Mouse (Mus musculus) heart, embryonic 15.5 days (tissue): ENCODE data around the gene Efcab6. TPM values are rescaled to one million over a fixed set of nuclear protein-coding genes. Genes with fewer than 3 reads are reported as not detected.

Source experiments
- ATAC-seq: fragments of 200-750 bp; cut with Nextera tagmentation; replicated peaks from 2 replicates; pipeline ENCODE4 v1.8.0; 2017; ENCODE audit warnings: low read depth, moderate TSS enrichment; ENCODE audit not compliant: insufficient number of reproducible peaks, insufficient read depth, low FRiP score
- H3K27ac ChIP-seq: fragments of 300-500 bp; sonication (generic); 2 replicates; pipeline ENCODE4 v1.5.1; 2015; ENCODE audit warnings: mild to moderate bottlenecking, inconsistent platforms
- H3K27me3 ChIP-seq: fragments of 300-500 bp; sonication (generic); 2 replicates; pipeline ENCODE4 v1.6.1; 2015; ENCODE audit warnings: inconsistent platforms
- H3K36me3 ChIP-seq: fragments of 300-500 bp; sonication (generic); 2 replicates; pipeline ENCODE4 v1.6.1; 2015; ENCODE audit warnings: mild to moderate bottlenecking, inconsistent platforms
- H3K4me1 ChIP-seq: fragments of 300-500 bp; sonication (generic); replicated peaks from 2 replicates; pipeline ENCODE4 v1.6.1; 2015; ENCODE audit warnings: inconsistent platforms
- H3K4me2 ChIP-seq: fragments of 300-500 bp; sonication (generic); 2 replicates; pipeline ENCODE4 v1.6.1; 2015; ENCODE audit warnings: inconsistent platforms, mild to moderate bottlenecking, moderate library complexity
- H3K4me3 ChIP-seq: fragments of 300-500 bp; sonication (generic); 2 replicates; pipeline ENCODE4 v1.5.1; 2015; ENCODE audit warnings: mild to moderate bottlenecking, inconsistent platforms
- H3K9ac ChIP-seq: fragments of 300-500 bp; sonication (generic); 2 replicates; pipeline ENCODE4 v1.6.1; 2015; ENCODE audit warnings: mild to moderate bottlenecking, inconsistent platforms
- H3K9me3 ChIP-seq: fragments of 300-500 bp; sonication (generic); replicated peaks from 2 replicates; pipeline ENCODE4 v1.6.1; 2016; ENCODE audit warnings: inconsistent platforms
- WGBS: fragments of 180-500 bp; shearing (Covaris S2); methylation state at CpG from one replicate; pipeline ENCODE4 v1.1.7; 2015; ENCODE audit warnings: mixed read lengths; 5-methylcytosine and 5-hydroxymethylcytosine counted together
- polyA plus RNA-seq: library from polyadenylated mRNA; unstranded; fragments of >200 nt; fragmentation: Nextera tagmentation; extraction: Ambion mirVana; gene quantifications from 2 replicates; pipeline ENCODE4 v1.2.1, GENCODE M21; 2015

The Efcab6 gene
- polyA plus RNA-seq, 1 experiment from 2014 or later = 0.24 TPM

DNA sequence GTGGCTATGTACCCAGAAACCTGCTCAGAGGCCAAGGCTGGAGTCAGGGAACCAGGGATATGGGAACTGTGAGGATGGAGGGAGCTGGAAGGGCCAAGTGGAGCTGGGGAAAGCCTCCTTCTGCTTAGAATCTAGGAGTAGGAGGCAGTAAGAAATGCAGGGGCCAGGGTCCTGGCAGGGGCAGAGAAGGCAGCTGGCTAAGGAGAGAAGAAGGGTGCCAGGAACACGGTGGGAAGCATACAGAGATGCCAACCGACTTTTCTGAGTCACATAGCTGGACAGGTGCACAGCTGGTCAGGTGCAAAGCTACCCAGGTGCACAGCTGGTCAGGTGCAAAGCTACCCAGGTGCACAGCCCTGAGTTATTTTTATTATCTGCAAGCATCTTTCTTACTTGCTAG lies 187.3 kb downstream of the Efcab6 start:
- Histone ChIP-seq H3K9me3 (no peaks in the 10 kb centered on the region), H3K27me3 (no peaks in the 10 kb centered on the region), H3K36me3 (no peaks in the 10 kb centered on the region), H3K4me2 (no peak overlapping the region), H3K4me3 (no peak overlapping the region), H3K9ac (no peak overlapping the region), H3K4me1 (no peaks in the 10 kb centered on the region), H3K27ac (no peak overlapping the region)
- no peak for ATAC-seq
- WGBS = 78% methylated on average over 2 of the region's 2 CpGs

GRCm38 (mm10) chr15:83877155-83877866 lies 187.9 kb downstream of the Efcab6 start:
- Histone ChIP-seq H3K36me3 (no peaks in the 10 kb centered on the region), H3K27ac (no peak overlapping the region), H3K4me3 (no peak overlapping the region), H3K9ac (no peak overlapping the region), H3K27me3 (no peaks in the 10 kb centered on the region), H3K9me3 (no peaks in the 10 kb centered on the region), H3K4me1 (no peaks in the 10 kb centered on the region), H3K4me2 (no peak overlapping the region)
- 46% methylated on average over 11 of the region's 11 CpGs for WGBS
- ATAC-seq = no peak

- Histone ChIP-seq H3K4me2 (no peak overlapping the region), H3K9me3 (no peaks in the 10 kb centered on the region), H3K27me3 (peaks cover 16% of the 10 kb centered on the region), H3K27ac (no peak overlapping the region), H3K4me1 (no peaks in the 10 kb centered on the region), H3K36me3 (no peaks in the 10 kb centered on the region), H3K4me3 (no peak overlapping the region), H3K9ac (no peak overlapping the region)
- ATAC-seq = no peak
- 6% methylated on average over 17 of the region's 17 CpGs for WGBS
Measured at GRCm38 (mm10) chr15:83870936-83871335, 194.2 kb downstream of the Efcab6 start.

DNA sequence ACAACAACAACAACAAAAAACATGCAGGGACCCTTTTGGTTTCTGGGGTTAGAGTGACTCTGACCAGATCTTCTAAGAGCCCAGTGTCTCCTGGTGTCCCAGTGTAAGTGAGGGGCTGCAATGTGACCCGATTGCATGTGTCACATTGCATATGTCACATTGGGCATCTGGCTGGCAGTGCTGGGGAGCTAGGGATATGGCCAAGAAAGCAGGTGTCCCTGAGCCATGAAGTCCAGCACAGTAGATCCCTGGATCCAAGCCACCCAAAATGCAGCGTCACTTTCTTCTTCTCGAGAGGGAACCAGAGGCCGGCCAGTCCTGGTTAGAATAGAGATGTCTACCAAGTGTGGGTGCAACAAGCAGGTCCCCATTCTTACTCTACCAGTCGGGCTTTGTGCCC lies 199.6 kb downstream of the Efcab6 start:
- no peaks in the 10 kb centered on the region for H3K36me3 ChIP-seq
- peaks cover 6% of the 10 kb centered on the region for H3K27me3 ChIP-seq
- no peak overlapping the region for H3K4me3 ChIP-seq
- H3K9me3 ChIP-seq = no peaks in the 10 kb centered on the region
- no peak for ATAC-seq
- H3K4me2 ChIP-seq = no peak overlapping the region
- WGBS = 79% methylated on average over 5 of the region's 5 CpGs
- H3K9ac ChIP-seq = no peak overlapping the region
- no peak overlapping the region for H3K27ac ChIP-seq
- no peaks in the 10 kb centered on the region for H3K4me1 ChIP-seq

DNA sequence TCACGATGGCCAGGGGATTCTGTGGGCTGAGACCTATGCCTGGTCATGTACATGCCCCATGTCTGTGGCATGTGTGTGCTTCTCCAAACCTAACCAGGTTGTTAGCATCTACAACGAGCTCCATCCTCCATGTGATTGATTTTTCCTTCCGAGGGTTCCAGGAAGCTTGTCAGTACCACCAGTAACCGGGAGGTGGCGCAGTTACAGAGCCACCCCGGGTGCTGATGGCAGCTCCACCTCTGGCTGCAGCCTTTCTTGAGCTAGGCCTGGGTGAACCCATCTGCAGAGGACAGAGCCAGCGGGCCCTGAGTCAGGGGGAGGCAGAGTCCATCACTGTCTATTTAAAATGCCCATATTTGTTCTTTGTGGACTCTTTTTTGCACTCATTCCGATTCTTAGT lies 208.1 kb downstream of the Efcab6 start:
- 16% methylated on average over 8 of the region's 8 CpGs for WGBS
- no peak overlapping the region for H3K9ac ChIP-seq
- H3K36me3 ChIP-seq = no peaks in the 10 kb centered on the region
- ATAC-seq = no peak
- H3K4me1 ChIP-seq = no peaks in the 10 kb centered on the region
- no peak overlapping the region for H3K27ac ChIP-seq
- no peak overlapping the region for H3K4me2 ChIP-seq
- H3K4me3 ChIP-seq = no peak overlapping the region
- H3K9me3 ChIP-seq = no peaks in the 10 kb centered on the region
- peaks cover 4% of the 10 kb centered on the region; the same call in 1 of the 2 replicates for H3K27me3 ChIP-seq

GRCm38 (mm10) chr15:83853400-83853811 lies 211.8 kb downstream of the Efcab6 start:
- no peaks in the 10 kb centered on the region for H3K9me3 ChIP-seq
- H3K4me2 ChIP-seq = no peak overlapping the region
- no peak overlapping the region for H3K4me3 ChIP-seq
- no peaks in the 10 kb centered on the region for H3K4me1 ChIP-seq
- ATAC-seq = no peak
- H3K36me3 ChIP-seq = no peaks in the 10 kb centered on the region
- WGBS = 62% methylated on average over 5 of the region's 5 CpGs
- no peak overlapping the region for H3K9ac ChIP-seq
- no peak overlapping the region for H3K27ac ChIP-seq
- peaks cover 4% of the 10 kb centered on the region; the same call in 1 of the 2 replicates for H3K27me3 ChIP-seq

DNA sequence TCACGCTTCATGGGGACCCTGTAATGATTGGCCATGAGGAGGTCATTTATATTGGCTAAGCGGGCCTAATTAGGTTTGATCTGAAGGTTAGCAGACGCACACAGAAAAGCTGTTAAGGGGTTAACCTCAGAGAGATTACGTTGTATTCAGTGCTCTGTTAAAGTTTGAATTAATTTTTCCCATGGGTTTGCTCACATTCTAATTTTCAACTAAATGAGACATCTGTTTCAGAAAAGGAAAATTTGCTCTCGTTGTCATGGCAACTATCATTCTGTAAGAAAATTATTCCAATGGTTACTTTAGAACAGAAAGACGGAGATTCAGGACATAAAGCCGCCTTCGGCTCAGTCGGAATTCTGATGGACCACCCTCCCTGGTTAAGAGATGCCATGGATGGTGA lies 217.0 kb downstream of the Efcab6 start:
- no peaks in the 10 kb centered on the region for H3K36me3 ChIP-seq
- no peak overlapping the region for H3K4me3 ChIP-seq
- H3K27ac ChIP-seq = no peak overlapping the region
- WGBS = 68% methylated on average over 9 of the region's 9 CpGs
- ATAC-seq = no peak
- H3K9ac ChIP-seq = no peak overlapping the region
- no peak overlapping the region for H3K4me2 ChIP-seq
- 0 out of 2 replicates have a peak, but pooled peaks cover 1% of the 10 kb centered on the region for H3K27me3 ChIP-seq
- H3K4me1 ChIP-seq = peaks cover 3% of the 10 kb centered on the region; the same call in 1 of the 2 replicates
- no peaks in the 10 kb centered on the region for H3K9me3 ChIP-seq

GRCm38 (mm10) chr15:83847512-83847911 lies 217.7 kb downstream of the Efcab6 start:
- WGBS = 53% methylated on average over 4 of the region's 4 CpGs
- H3K27me3 ChIP-seq = peaks cover 6% of the 10 kb centered on the region; the same call in 1 of the 2 replicates
- no peak for ATAC-seq

DNA sequence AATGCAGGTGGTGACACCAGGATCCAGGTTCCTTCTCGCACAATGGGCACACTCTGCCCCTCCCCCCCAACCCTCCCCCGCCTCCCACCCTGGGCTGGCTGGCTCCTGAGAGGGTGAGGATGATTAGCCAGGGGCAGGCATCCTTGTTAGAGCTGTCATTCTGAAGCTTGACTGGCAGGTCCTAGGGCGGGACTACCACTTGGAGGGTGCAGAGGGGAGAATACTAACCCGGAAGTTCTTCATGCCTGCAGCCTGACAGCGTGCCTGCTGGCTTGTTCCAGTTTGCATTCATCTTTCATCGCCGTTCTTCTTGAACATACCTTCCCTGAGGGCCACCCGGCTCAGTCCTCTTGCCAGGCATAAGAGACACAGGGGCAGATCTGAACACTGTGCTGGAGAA lies 218.6 kb downstream of the Efcab6 start:
- no peak for ATAC-seq
- H3K4me1 ChIP-seq = peaks cover 3% of the 10 kb centered on the region; the same call in 1 of the 2 replicates
- 31% methylated on average over 8 of the region's 8 CpGs for WGBS
- H3K9ac ChIP-seq = no peak overlapping the region
- no peak overlapping the region for H3K4me2 ChIP-seq
- H3K27me3 ChIP-seq = peaks cover 15% of the 10 kb centered on the region; the same call in 1 of the 2 replicates
- no peak overlapping the region for H3K27ac ChIP-seq
- no peak overlapping the region for H3K4me3 ChIP-seq
- no peaks in the 10 kb centered on the region for H3K36me3 ChIP-seq
- no peaks in the 10 kb centered on the region for H3K9me3 ChIP-seq

More at GRCm38 (mm10) chr15:83847512-83847911, 217.7 kb downstream of the Efcab6 start:
- H3K27ac ChIP-seq = no peak overlapping the region
- H3K4me1 ChIP-seq = peaks cover 3% of the 10 kb centered on the region; the same call in 1 of the 2 replicates
- H3K9ac ChIP-seq = no peak overlapping the region
- H3K9me3 ChIP-seq = no peaks in the 10 kb centered on the region
- H3K36me3 ChIP-seq = no peaks in the 10 kb centered on the region
- H3K4me2 ChIP-seq = no peak overlapping the region
- H3K4me3 ChIP-seq = no peak overlapping the region

GRCm38 (mm10) chr15:83845734-83846133 lies 219.4 kb downstream of the Efcab6 start:
- 31% methylated on average over 11 of the region's 11 CpGs for WGBS
- no peak for ATAC-seq
- peaks cover 22% of the 10 kb centered on the region for H3K27me3 ChIP-seq
- H3K27ac ChIP-seq = no peak overlapping the region
- H3K4me2 ChIP-seq = no peak overlapping the region
- no peak overlapping the region for H3K9ac ChIP-seq
- no peak overlapping the region for H3K4me3 ChIP-seq
- H3K4me1 ChIP-seq = peaks cover 3% of the 10 kb centered on the region; the same call in 1 of the 2 replicates
- H3K9me3 ChIP-seq = no peaks in the 10 kb centered on the region
- no peaks in the 10 kb centered on the region for H3K36me3 ChIP-seq

- H3K36me3 ChIP-seq = no peaks in the 10 kb centered on the region
- peaks cover 3% of the 10 kb centered on the region; the same call in 1 of the 2 replicates for H3K4me1 ChIP-seq
- ATAC-seq = no peak
- no peak overlapping the region for H3K4me3 ChIP-seq
- WGBS = 48% methylated on average over 22 of the region's 22 CpGs
- no peak overlapping the region for H3K9ac ChIP-seq
- H3K27me3 ChIP-seq = peaks cover 37% of the 10 kb centered on the region
- no peak overlapping the region for H3K4me2 ChIP-seq
- no peaks in the 10 kb centered on the region for H3K9me3 ChIP-seq
- H3K27ac ChIP-seq = no peak overlapping the region
Measured at GRCm38 (mm10) chr15:83842915-83843789, 222.0 kb downstream of the Efcab6 start.
